Mouse (Mus musculus) layer of hippocampus, adult 11-12 months (tissue): ENCODE data around the gene Psd4.

Experiments used
- DNase-seq: peaks from one replicate; pipeline ENCODE4 v3.0.0; 2022; ENCODE audit warnings: low spot score

Gene Psd4

GRCm38 (mm10) chr2:24386158-24386963 is 19.0 kb downstream of the Psd4 start:
- no peak for DNase-seq

- DNase-seq = no peak
Measured at GRCm38 (mm10) chr2:24386964-24387320, 19.6 kb downstream of the Psd4 start.

- peak; percentile 17 for DNase-seq
Measured at GRCm38 (mm10) chr2:24387361-24388283, 20.2 kb downstream of the Psd4 start.

GRCm38 (mm10) chr2:24393251-24393650 is 25.9 kb downstream of the Psd4 start:
- no peak for DNase-seq

GRCm38 (mm10) chr2:24397115-24397514 is 29.7 kb downstream of the Psd4 start:
- DNase-seq = no peak

GRCm38 (mm10) chr2:24400711-24401110 is 33.3 kb downstream of the Psd4 start:
- DNase-seq = no peak

- DNase-seq = peak; percentile 63
Measured at GRCm38 (mm10) chr2:24405345-24406012, 38.1 kb downstream of the Psd4 start.

GRCm38 (mm10) chr2:24407701-24408485 is 40.5 kb downstream of the Psd4 start:
- no peak for DNase-seq

GRCm38 (mm10) chr2:24409166-24409565 is 41.8 kb downstream of the Psd4 start:
- peak; percentile 48 for DNase-seq

GRCm38 (mm10) chr2:24413172-24413571 is 45.8 kb downstream of the Psd4 start:
- DNase-seq = no peak

GRCm38 (mm10) chr2:24413677-24414076 is 46.3 kb downstream of the Psd4 start:
- DNase-seq = no peak

GRCm38 (mm10) chr2:24416668-24417067 is 49.3 kb downstream of the Psd4 start:
- DNase-seq = no peak

GRCm38 (mm10) chr2:24417106-24417505 is 49.7 kb downstream of the Psd4 start:
- DNase-seq = no peak

GRCm38 (mm10) chr2:24417564-24417963 is 50.2 kb downstream of the Psd4 start:
- DNase-seq = no peak

GRCm38 (mm10) chr2:24421211-24421863 is 54.0 kb downstream of the Psd4 start:
- no peak for DNase-seq

- no peak for DNase-seq
Measured at GRCm38 (mm10) chr2:24422815-24423214, 55.4 kb downstream of the Psd4 start.

- DNase-seq = no peak
Measured at GRCm38 (mm10) chr2:24425630-24426029, 58.2 kb downstream of the Psd4 start.

- DNase-seq = no peak
Measured at GRCm38 (mm10) chr2:24427866-24428675, 60.7 kb downstream of the Psd4 start.

- no peak for DNase-seq
Measured at GRCm38 (mm10) chr2:24429806-24430205, 62.4 kb downstream of the Psd4 start.

GRCm38 (mm10) chr2:24434670-24435069 is 67.3 kb downstream of the Psd4 start:
- DNase-seq = no peak
